Mouse (Mus musculus): Measurements from ENCODE around the gene Rbpj. TPM values are rescaled to one million over a fixed set of nuclear protein-coding genes. Genes with fewer than 3 reads are reported as not detected.

Gene Rbpj
- polyA plus RNA-seq, 1 experiment from 2014 or later = 38.8 TPM

DNA sequence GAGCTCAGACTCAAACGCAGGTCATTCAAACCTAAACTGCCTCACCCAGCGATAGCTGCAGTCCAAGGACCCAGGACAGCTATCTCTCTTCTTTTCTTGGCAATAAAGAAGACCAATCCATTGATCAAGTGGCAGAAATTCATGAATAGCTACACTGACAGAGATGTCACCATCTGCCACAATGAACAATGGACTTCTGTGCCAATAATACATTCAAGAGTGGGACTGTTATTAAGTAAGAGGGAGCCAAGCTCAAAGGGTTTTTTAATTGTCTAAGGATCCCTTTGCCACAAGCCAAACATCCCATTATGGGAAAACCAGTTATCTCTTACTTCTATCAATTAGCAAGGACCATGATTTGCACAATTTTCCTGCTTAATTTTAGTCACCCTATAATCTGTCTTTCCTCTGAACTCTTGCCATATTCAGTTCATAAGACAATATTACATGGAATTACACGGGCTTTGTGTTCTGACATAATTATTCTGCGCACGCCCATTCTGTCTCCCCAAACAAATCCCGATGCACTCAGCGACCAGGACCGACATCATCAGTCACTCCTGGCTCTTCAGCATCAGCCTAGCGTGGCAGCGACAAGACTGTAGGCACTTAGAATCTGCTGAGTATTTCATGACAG lies 34.7 kb downstream of the Rbpj start:
- WGBS = 38% methylated on average over 10 of the region's 10 CpGs
- Histone ChIP-seq H3K27ac (no peak overlapping the region), H3K9ac (no peak overlapping the region), H3K9me3 (ENCODE audit: control insufficient read depth, low read length) (no peaks in the 10 kb centered on the region), H3K27me3 (ENCODE audit: control insufficient read depth, insufficient read depth, low read length) (no peaks in the 10 kb centered on the region), H3K4me3 (replicated peaks; ENCODE audit: low read length) (no peak overlapping the region), H3K4me1 (replicated peaks; ENCODE audit: control insufficient read depth, insufficient read depth, low read length) (no peaks in the 10 kb centered on the region), H3K36me3 (replicated peaks; ENCODE audit: control insufficient read depth, insufficient read depth) (no peaks in the 10 kb centered on the region), H3K4me2 (replicated peaks) (no peak overlapping the region)
- peak; percentile 32 for DNase-seq (ENCODE audit: low spot score)
- 0 out of 2 replicates have a peak, but pooled peaks have one; percentile 37 for ATAC-seq (ENCODE audit: low FRiP score)

DNA sequence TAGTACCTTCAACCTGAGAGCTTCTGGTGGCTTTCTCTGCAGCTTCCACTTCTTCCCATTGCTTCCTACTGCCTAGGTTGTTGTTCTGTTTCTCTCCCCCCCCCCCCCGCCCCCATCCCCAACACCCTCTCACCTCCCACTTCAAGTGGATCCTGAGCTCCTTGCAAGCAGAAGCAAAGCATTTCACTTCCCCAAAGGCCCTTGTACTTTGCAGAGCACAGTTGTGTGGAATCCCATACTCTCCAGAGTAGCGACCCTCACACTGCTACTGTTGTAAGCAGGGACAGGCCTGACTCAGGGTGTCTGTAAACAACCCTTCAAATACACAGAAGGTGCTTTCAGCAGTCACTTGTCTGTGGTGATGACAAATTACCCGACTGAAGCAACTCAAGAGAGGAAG lies 37.3 kb downstream of the Rbpj start:
- H3K27ac ChIP-seq = no peak overlapping the region
- DNase-seq (ENCODE audit: low spot score) = no peak
- no peaks in the 10 kb centered on the region for H3K9me3 ChIP-seq (ENCODE audit: control insufficient read depth, low read length)
- H3K27me3 ChIP-seq (ENCODE audit: control insufficient read depth, insufficient read depth, low read length) = no peaks in the 10 kb centered on the region
- no peak overlapping the region for H3K4me2 ChIP-seq (replicated peaks)
- H3K4me1 ChIP-seq (replicated peaks; ENCODE audit: control insufficient read depth, insufficient read depth, low read length) = no peaks in the 10 kb centered on the region
- H3K4me3 ChIP-seq (replicated peaks; ENCODE audit: low read length) = no peak overlapping the region
- ATAC-seq (ENCODE audit: low FRiP score) = no peak
- no peaks in the 10 kb centered on the region for H3K36me3 ChIP-seq (replicated peaks; ENCODE audit: control insufficient read depth, insufficient read depth)
- WGBS = 76% methylated on average over 2 of the region's 3 CpGs
- no peak overlapping the region for H3K9ac ChIP-seq

DNA sequence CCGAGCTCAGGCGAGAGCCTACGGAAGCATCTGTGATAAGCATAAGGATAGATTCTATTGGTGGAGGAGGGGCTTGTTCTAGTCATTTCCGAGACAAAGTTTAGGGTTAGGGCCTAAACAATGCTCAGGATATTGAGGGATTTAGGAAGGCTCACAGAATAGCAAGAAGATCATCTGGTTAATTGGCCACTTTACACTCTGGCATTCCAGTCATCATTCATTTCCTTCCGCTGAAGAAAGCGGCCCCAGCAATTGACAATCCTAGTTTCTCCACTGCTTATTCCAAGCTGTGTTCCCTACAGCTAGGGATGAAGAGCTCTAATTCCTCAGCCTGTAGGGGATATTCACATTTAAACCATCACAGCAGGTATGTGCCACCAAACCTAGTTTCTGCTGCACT lies 39.8 kb downstream of the Rbpj start:
- H3K27me3 ChIP-seq (ENCODE audit: control insufficient read depth, insufficient read depth, low read length) = no peaks in the 10 kb centered on the region
- H3K9ac ChIP-seq = no peak overlapping the region
- 83% methylated on average over 6 of the region's 6 CpGs for WGBS
- H3K4me1 ChIP-seq (replicated peaks; ENCODE audit: control insufficient read depth, insufficient read depth, low read length) = no peaks in the 10 kb centered on the region
- no peak overlapping the region for H3K27ac ChIP-seq
- DNase-seq (ENCODE audit: low spot score) (no peak), ATAC-seq (ENCODE audit: low FRiP score) (no peak)
- no peaks in the 10 kb centered on the region for H3K36me3 ChIP-seq (replicated peaks; ENCODE audit: control insufficient read depth, insufficient read depth)
- H3K9me3 ChIP-seq (ENCODE audit: control insufficient read depth, low read length) = no peaks in the 10 kb centered on the region
- no peak overlapping the region for H3K4me2 ChIP-seq (replicated peaks)
- H3K4me3 ChIP-seq (replicated peaks; ENCODE audit: low read length) = no peak overlapping the region

DNA sequence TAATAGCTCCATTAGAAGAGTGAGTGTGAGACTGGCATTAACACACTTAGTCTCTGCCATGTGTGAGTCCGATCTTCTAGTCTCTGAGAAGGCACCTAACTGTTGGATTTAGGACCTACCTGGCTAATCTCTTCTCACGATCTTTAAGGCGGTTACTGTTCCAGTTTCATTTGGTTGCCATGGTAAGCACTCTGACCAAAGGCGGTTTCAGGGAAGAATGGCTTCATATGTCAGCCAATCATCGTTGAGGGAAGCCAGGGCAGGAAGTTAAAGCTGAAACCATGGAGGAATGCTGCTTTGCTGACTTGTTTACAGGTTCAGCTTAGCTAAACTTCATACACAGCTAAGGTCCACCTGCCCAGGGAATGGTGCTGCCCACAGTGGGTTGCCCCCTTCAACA lies 41.4 kb downstream of the Rbpj start:
- Histone ChIP-seq H3K4me3 (replicated peaks; ENCODE audit: low read length) (no peak overlapping the region), H3K27ac (no peak overlapping the region), H3K36me3 (replicated peaks; ENCODE audit: control insufficient read depth, insufficient read depth) (no peaks in the 10 kb centered on the region), H3K9me3 (ENCODE audit: control insufficient read depth, low read length) (no peaks in the 10 kb centered on the region), H3K27me3 (ENCODE audit: control insufficient read depth, insufficient read depth, low read length) (no peaks in the 10 kb centered on the region), H3K4me1 (replicated peaks; ENCODE audit: control insufficient read depth, insufficient read depth, low read length) (no peaks in the 10 kb centered on the region), H3K4me2 (replicated peaks) (no peak overlapping the region), H3K9ac (no peak overlapping the region)
- WGBS = 91% methylated on average over 5 of the region's 5 CpGs
- no peak for DNase-seq (ENCODE audit: low spot score)
- no peak for ATAC-seq (ENCODE audit: low FRiP score)

DNA sequence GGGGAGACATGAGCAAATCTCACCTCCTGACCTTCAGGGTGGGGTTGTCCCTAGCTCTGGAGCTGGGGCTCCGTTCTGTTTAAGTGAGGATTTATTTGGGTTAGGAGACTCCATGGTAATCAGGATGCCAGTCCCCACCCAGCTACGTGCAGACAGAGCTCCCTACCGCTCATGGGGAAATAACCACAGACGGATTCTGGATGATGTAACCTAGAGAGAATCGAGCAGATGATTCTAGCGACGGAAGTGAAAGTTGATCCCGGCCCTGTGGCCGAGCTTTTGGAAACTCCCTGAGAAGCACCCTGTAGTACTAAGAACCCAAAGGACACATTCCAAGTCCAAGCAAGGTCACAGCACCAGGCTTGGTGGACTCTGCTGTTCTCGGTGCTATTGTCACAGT lies 43.5 kb downstream of the Rbpj start:
- Histone ChIP-seq H3K27me3 (ENCODE audit: control insufficient read depth, insufficient read depth, low read length) (no peaks in the 10 kb centered on the region), H3K4me3 (replicated peaks; ENCODE audit: low read length) (no peak overlapping the region), H3K9me3 (ENCODE audit: control insufficient read depth, low read length) (no peaks in the 10 kb centered on the region), H3K9ac (no peak overlapping the region), H3K36me3 (replicated peaks; ENCODE audit: control insufficient read depth, insufficient read depth) (no peaks in the 10 kb centered on the region), H3K27ac (no peak overlapping the region), H3K4me1 (replicated peaks; ENCODE audit: control insufficient read depth, insufficient read depth, low read length) (no peaks in the 10 kb centered on the region), H3K4me2 (replicated peaks) (no peak overlapping the region)
- no peak for DNase-seq (ENCODE audit: low spot score)
- WGBS = 86% methylated on average over 10 of the region's 10 CpGs
- ATAC-seq (ENCODE audit: low FRiP score) = no peak

DNA sequence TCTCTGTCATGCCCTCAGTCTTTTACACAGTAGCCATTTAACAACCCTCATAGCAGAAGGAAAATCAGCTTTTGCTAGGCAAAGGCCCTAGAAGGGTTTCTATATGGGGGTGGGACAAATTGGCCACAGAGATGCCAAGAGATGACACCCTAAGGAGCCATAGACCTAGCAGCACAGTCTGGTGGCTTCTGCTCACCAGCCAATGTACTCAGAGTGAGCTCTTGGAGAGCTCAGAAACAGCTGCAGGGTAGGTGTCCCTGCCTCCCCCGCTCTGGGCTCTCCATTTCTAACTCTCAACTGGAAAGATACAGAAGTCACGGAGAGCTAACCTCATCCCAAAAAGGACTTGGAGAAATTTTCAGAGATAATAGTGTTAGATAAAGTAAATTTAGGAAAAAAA lies 44.0 kb downstream of the Rbpj start:
- no peak for DNase-seq (ENCODE audit: low spot score)
- Histone ChIP-seq H3K27ac (no peak overlapping the region), H3K9ac (no peak overlapping the region), H3K27me3 (ENCODE audit: control insufficient read depth, insufficient read depth, low read length) (no peaks in the 10 kb centered on the region), H3K4me1 (replicated peaks; ENCODE audit: control insufficient read depth, insufficient read depth, low read length) (no peaks in the 10 kb centered on the region), H3K9me3 (ENCODE audit: control insufficient read depth, low read length) (no peaks in the 10 kb centered on the region), H3K4me3 (replicated peaks; ENCODE audit: low read length) (no peak overlapping the region), H3K4me2 (replicated peaks) (no peak overlapping the region), H3K36me3 (replicated peaks; ENCODE audit: control insufficient read depth, insufficient read depth) (no peaks in the 10 kb centered on the region)
- no peak for ATAC-seq (ENCODE audit: low FRiP score)
- WGBS = 97% methylated on average over 2 of the region's 2 CpGs

DNA sequence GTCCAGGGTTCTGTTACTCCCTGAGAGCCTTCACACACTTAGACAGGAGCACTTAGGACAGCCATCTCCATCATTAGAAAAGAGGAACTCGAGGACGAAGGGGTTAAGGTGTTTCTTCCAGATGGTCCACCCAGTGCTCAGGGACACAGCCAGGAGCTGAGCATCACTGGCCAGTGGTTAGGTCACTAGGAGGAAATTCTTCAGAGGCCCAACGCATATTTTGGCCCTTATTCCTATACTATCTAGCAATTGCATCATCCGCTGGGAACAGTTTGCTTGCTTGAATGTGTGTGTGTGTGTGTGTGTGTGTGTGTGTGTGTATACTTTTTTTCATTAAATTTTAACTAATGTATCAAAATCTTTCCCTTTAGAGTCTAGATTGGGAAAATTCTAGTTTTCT lies 45.5 kb downstream of the Rbpj start:
- DNase-seq (ENCODE audit: low spot score) (no peak), ATAC-seq (ENCODE audit: low FRiP score) (no peak)
- H3K4me3 ChIP-seq (replicated peaks; ENCODE audit: low read length) = no peak overlapping the region
- H3K9me3 ChIP-seq (ENCODE audit: control insufficient read depth, low read length) = no peaks in the 10 kb centered on the region
- no peak overlapping the region for H3K4me2 ChIP-seq (replicated peaks)
- no peaks in the 10 kb centered on the region for H3K27me3 ChIP-seq (ENCODE audit: control insufficient read depth, insufficient read depth, low read length)
- no peak overlapping the region for H3K9ac ChIP-seq
- no peaks in the 10 kb centered on the region for H3K4me1 ChIP-seq (replicated peaks; ENCODE audit: control insufficient read depth, insufficient read depth, low read length)
- whole genome bisulfite sequencing = 90% methylated on average over 4 of the region's 4 CpGs
- H3K27ac ChIP-seq = no peak overlapping the region
- H3K36me3 ChIP-seq (replicated peaks; ENCODE audit: control insufficient read depth, insufficient read depth) = no peaks in the 10 kb centered on the region

DNA sequence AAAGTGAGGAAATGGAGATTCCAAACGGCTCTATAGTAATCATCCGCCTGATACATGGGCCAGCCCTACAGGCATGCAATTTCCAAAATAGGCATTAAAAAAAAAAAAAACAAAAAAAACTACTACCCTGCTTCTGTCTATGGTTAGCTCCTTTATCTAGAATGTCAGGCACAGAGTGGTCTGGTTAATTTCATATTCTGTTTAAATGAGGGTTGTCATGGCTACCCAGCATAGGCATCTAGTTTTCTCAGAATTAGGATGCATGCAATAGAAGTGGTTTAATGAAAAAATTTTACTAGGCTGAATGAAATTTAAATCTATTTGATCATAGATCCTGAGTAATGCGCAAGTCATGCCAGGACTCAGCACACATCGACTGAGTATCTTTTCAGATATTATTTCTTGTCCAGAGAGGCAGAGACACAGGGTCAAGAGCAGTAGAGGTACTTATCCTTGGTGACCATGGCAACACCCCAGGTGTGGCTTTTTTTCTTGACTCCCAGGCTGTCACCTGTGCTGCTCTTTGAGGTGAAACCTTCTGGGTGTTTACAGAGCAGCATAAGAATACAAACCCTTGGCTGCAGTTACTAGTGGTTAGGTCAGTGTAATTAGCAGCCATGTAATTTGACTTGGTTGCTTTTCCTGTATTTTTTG lies 49.1 kb downstream of the Rbpj start:
- Histone ChIP-seq H3K27me3 (ENCODE audit: control insufficient read depth, insufficient read depth, low read length) (no peaks in the 10 kb centered on the region), H3K4me2 (replicated peaks) (no peak overlapping the region), H3K27ac (no peak overlapping the region), H3K4me1 (replicated peaks; ENCODE audit: control insufficient read depth, insufficient read depth, low read length) (0 out of 2 replicates have a peak, but pooled peaks cover 4% of the 10 kb centered on the region), H3K4me3 (replicated peaks; ENCODE audit: low read length) (no peak overlapping the region), H3K36me3 (replicated peaks; ENCODE audit: control insufficient read depth, insufficient read depth) (no peaks in the 10 kb centered on the region), H3K9ac (no peak overlapping the region), H3K9me3 (ENCODE audit: control insufficient read depth, low read length) (no peaks in the 10 kb centered on the region)
- no peak for DNase-seq (ENCODE audit: low spot score)
- 82% methylated on average over 4 of the region's 4 CpGs for WGBS
- ATAC-seq (ENCODE audit: low FRiP score) = no peak

DNA sequence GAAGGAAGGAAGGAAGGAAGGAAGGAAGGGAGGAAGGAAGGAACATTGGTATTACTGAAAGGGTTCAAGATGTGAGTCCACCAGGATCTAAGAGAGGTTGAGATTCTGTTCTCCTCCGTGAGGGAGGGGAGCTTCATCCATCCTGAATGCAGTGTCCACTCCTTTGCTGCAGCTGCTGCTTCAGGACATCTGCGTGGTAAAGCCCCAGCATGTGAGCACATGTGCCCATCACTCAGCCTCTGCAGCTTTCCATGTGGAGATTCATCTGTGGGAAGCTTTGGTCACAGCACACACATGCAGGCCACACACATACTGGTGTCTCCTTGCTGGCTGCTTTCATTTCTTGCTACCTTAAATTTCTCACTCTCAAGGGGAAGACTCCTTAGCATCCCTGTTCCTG lies 50.5 kb downstream of the Rbpj start:
- DNase-seq (ENCODE audit: low spot score) (no peak), ATAC-seq (ENCODE audit: low FRiP score) (no peak)
- H3K9me3 ChIP-seq (ENCODE audit: control insufficient read depth, low read length) = no peaks in the 10 kb centered on the region
- H3K27ac ChIP-seq = no peak overlapping the region
- 91% methylated on average over 2 of the region's 2 CpGs for WGBS
- no peaks in the 10 kb centered on the region for H3K27me3 ChIP-seq (ENCODE audit: control insufficient read depth, insufficient read depth, low read length)
- H3K4me3 ChIP-seq (replicated peaks; ENCODE audit: low read length) = no peak overlapping the region
- no peak overlapping the region for H3K9ac ChIP-seq
- H3K36me3 ChIP-seq (replicated peaks; ENCODE audit: control insufficient read depth, insufficient read depth) = no peaks in the 10 kb centered on the region
- no peak overlapping the region for H3K4me2 ChIP-seq (replicated peaks)
- H3K4me1 ChIP-seq (replicated peaks; ENCODE audit: control insufficient read depth, insufficient read depth, low read length) = 0 out of 2 replicates have a peak, but pooled peaks cover 4% of the 10 kb centered on the region
